Mouse (Mus musculus): ENCODE results near the gene Sntb2. TPM values are rescaled to one million over a fixed set of nuclear protein-coding genes. Genes with fewer than 3 reads are reported as not detected.

Sntb2 gene
- total RNA-seq (2023): 6.9 TPM

GRCm38 (mm10) chr8:106935324-106935869, at the start of gene Sntb2:
Gene Sntb2 (plus strand): TSS chr8:106935750.

GRCm38 (mm10) chr8:106893481-106894156, 41.9 kb upstream of the Sntb2 start, which contains the start of gene Utp4:
Gene Utp4 (plus strand): TSS chr8:106893636.

GRCm38 (mm10) chr8:107030650-107031576, 95.4 kb downstream of the Sntb2 start, which contains the start of gene Vps4a:
Gene Vps4a (plus strand): TSS chr8:107031222.

GRCm38 (mm10) chr8:107048061-107048941, 112.8 kb downstream of the Sntb2 start, which contains the start of gene Pdf:
Gene Pdf (minus strand): TSS chr8:107048614.

GRCm38 (mm10) chr8:107056076-107056972, 120.8 kb downstream of the Sntb2 start, which contains the start of the genes Cog8 and Nip7:
Gene Cog8 (minus strand): TSS chr8:107056689.
Gene Nip7 (plus strand): TSS chr8:107056877.

GRCm38 (mm10) chr8:107065511-107066496, 130.3 kb downstream of the Sntb2 start, which contains the start of gene Tmed6:
Gene Tmed6 (minus strand): TSS chr8:107065644.

Other genes with a start within 250 kb of the Sntb2 start
- gene Has3, start 65.5 kb upstream of the Sntb2 start, total RNA-seq (2023): 0.68 TPM
- 52.8 TPM for gene Utp4, start 42.1 kb upstream of the Sntb2 start, total RNA-seq (2023)
- 53.4 TPM for gene Vps4a, start 95.5 kb downstream of the Sntb2 start, total RNA-seq (2023)
- 8.3 TPM for gene Pdf, start 112.9 kb downstream of the Sntb2 start, total RNA-seq (2023)
- gene Cog8, start 120.9 kb downstream of the Sntb2 start, total RNA-seq (2023): 37.7 TPM
- gene Nip7, start 121.1 kb downstream of the Sntb2 start, total RNA-seq (2023): 67.0 TPM
- not detected for gene Tmed6, start 129.9 kb downstream of the Sntb2 start, total RNA-seq (2023)
- 57.1 TPM for gene Terf2, start 160.8 kb downstream of the Sntb2 start, total RNA-seq (2023)
- 27.7 TPM for gene Cyb5b, start 214.9 kb downstream of the Sntb2 start, total RNA-seq (2023)